In the genomic region with DNA sequence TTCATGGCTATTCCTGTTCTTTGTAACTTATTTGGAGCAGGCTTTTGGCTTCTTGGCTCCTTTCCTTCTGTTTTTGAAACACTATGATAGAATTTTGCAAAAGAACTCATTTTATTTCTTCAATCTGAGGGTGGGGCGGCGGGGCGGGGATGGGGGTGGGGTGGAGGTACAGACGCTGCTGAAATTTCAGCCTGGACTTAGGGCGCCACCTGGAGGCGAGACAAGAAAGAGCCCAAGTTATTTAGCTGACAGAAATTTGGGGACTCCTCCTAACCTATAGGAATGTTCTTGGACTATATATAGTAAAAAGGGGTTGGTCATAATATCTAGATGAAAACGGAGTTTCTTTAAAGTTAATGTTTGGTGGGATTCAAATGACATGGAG, we compare ENCODE assay signal across 8 mouse cellular contexts. TPM values are rescaled to one million over a fixed set of nuclear protein-coding genes. Genes with fewer than 3 reads are reported as not detected.
A peak's percentile ranks its signal among the peaks of the same experiment; 100 is the strongest.
DNase-seq lines count a peak whose midpoint lies in the region; ATAC-seq lines count a peak whose summit lies in the region.

No protein-coding gene starts in this region.

- no peaks in the 10 kb centered on the region for H3K36me3 ChIP-seq in intestine, embryonic 14.5 days (ENCODE audit: control insufficient read depth, insufficient read depth, low read length)
- no peaks in the 10 kb centered on the region for H3K36me3 ChIP-seq in midbrain, embryonic 12.5 days

- intact Hi-C loops in left cerebral cortex, postnatal 36 days (cut with DNase I), result loop anchor here (2.0 to 10.0 kb wide), 3 partner anchors 199 to 821 kb away; no protein-coding TSS in a partner anchor

- peak; percentile 31 for DNase-seq in cerebellum, adult 11 months
- DNase-seq in c-Kit-positive CD71-negative TER-119-negative erythroid progenitor cells, embryonic 14.5 days (ENCODE audit: low read depth), result peak; percentile 29
- peak; percentile 51 to 67 for DNase-seq in frontal cortex, postnatal 25 days (ENCODE audit: low spot score in 2 of 2)
- DNase-seq in intestine, embryonic 14.5 days (ENCODE audit: low spot score), result peak; percentile 77
- peak; percentile 50 to 53 for DNase-seq in left cerebral cortex, postnatal 36 days (ENCODE audit: low spot score in 2 of 2)
- DNase-seq in spleen, postnatal 4 days (ENCODE audit: low spot score in 2 of 2), result peak; percentile 27 to 77

- H3K9ac ChIP-seq in intestine, embryonic 14.5 days (ENCODE audit: low read length), result no peak overlapping the region
- H3K9ac ChIP-seq in midbrain, embryonic 12.5 days (replicated peaks), result no peak overlapping the region

- H3K27me3 ChIP-seq in intestine, embryonic 14.5 days (replicated peaks; ENCODE audit: control insufficient read depth, insufficient read depth, low read length), result no peaks in the 10 kb centered on the region
- no peaks in the 10 kb centered on the region for H3K27me3 ChIP-seq in midbrain, embryonic 12.5 days

- H3K4me1 ChIP-seq in intestine, embryonic 14.5 days (replicated peaks; ENCODE audit: control insufficient read depth, insufficient read depth, low read length), result no peaks in the 10 kb centered on the region
- H3K4me1 ChIP-seq in midbrain, embryonic 12.5 days, result no peaks in the 10 kb centered on the region

- H3K4me2 ChIP-seq in intestine, embryonic 14.5 days (ENCODE audit: low read length), result peak overlapping the region; percentile 38
- peak overlapping the region; percentile 22 for H3K4me2 ChIP-seq in midbrain, embryonic 12.5 days (replicated peaks)

- ATAC-seq in cerebellum, adult (ENCODE audit: insufficient number of reproducible peaks, low FRiP score, low TSS enrichment), result no peak
- ATAC-seq in intestine, embryonic 14.5 days (replicated peaks; ENCODE audit: low FRiP score, low TSS enrichment, low read depth), result no peak; the same call in 1 of the 2 replicates
- no peak for ATAC-seq in midbrain, embryonic 12.5 days (ENCODE audit: low FRiP score, low read depth)

- no peak overlapping the region for H3K4me3 ChIP-seq in intestine, embryonic 14.5 days (ENCODE audit: low read depth, low read length)
- no peak overlapping the region for H3K4me3 ChIP-seq in midbrain, embryonic 12.5 days

- 3% methylated on average over 7 of the region's 7 CpGs for WGBS in intestine, embryonic 14.5 days
- WGBS in midbrain, embryonic 12.5 days, result 2% methylated on average over 7 of the region's 7 CpGs

- H3K9me3 ChIP-seq in intestine, embryonic 14.5 days (ENCODE audit: control insufficient read depth, low read length), result no peaks in the 10 kb centered on the region
- H3K9me3 ChIP-seq in midbrain, embryonic 12.5 days, result no peaks in the 10 kb centered on the region

- H3K27ac ChIP-seq in intestine, embryonic 14.5 days (ENCODE audit: low read depth), result no peak overlapping the region
- H3K27ac ChIP-seq in midbrain, embryonic 12.5 days (replicated peaks), result no peak overlapping the region

RNA-seq across cellular contexts. Expression of a gene that starts 14.0 kb away (rescaled TPM):
- not detected in 2 replicates for polyA plus RNA-seq in intestine, embryonic 14.5 days (2014; fragmentation: Nextera tagmentation; extraction: Ambion mirVana)
- not detected for total RNA-seq in left cerebral cortex, postnatal 36 days (2021)
- not detected in 2 replicates for polyA plus RNA-seq in midbrain, embryonic 12.5 days (2016; fragmentation: Nextera tagmentation; extraction: Ambion mirVana)

RNA-seq across cellular contexts. Expression of a gene that starts 36.1 kb away (rescaled TPM):
- not detected in 2 replicates for polyA plus RNA-seq in intestine, embryonic 14.5 days (2014; fragmentation: Nextera tagmentation; extraction: Ambion mirVana)
- total RNA-seq in left cerebral cortex, postnatal 36 days (2021), result not detected
- not detected in 2 replicates for polyA plus RNA-seq in midbrain, embryonic 12.5 days (2016; fragmentation: Nextera tagmentation; extraction: Ambion mirVana)
